Mouse (Mus musculus) embryonic facial prominence, embryonic 14.5 days (tissue): ENCODE data around the gene Brpf3. TPM values are rescaled to one million over a fixed set of nuclear protein-coding genes. Genes with fewer than 3 reads are reported as not detected.
"Not testable (repeated sequence)": the region's sequence is repeated elsewhere in the genome, so short reads cannot be mapped to it uniquely, and the experiment has no call there.

ENCODE experiments used
- ATAC-seq: fragments of 200-750 bp; cut with Nextera tagmentation; 2 replicates; pipeline ENCODE4 v1.8.0; 2017; ENCODE audit warnings: low read depth, moderate number of reproducible peaks, moderate TSS enrichment
- DNase-seq: peaks from one replicate; pipeline ENCODE4 v3.0.0-alpha.2; 2015; ENCODE audit warnings: low spot score
- H3K27ac ChIP-seq: fragments of 300-500 bp; sonication (generic); replicated peaks from 2 replicates; pipeline ENCODE4 v1.5.1; 2014; ENCODE audit warnings: low read depth, mild to moderate bottlenecking, low read length, moderate library complexity
- H3K27me3 ChIP-seq: fragments of 300-500 bp; sonication (generic); replicated peaks from 2 replicates; pipeline ENCODE4 v1.6.1; 2014; ENCODE audit warnings: low read length; ENCODE audit not compliant: control insufficient read depth, insufficient read depth
- H3K36me3 ChIP-seq: fragments of 300-500 bp; sonication (generic); 2 replicates; pipeline ENCODE4 v1.6.1; 2014; ENCODE audit warnings: low read length, mixed read lengths; ENCODE audit not compliant: control insufficient read depth, insufficient read depth
- H3K4me1 ChIP-seq: fragments of 300-500 bp; sonication (generic); 2 replicates; pipeline ENCODE4 v1.6.1; 2014; ENCODE audit warnings: antibody characterized with exemption, low read length; ENCODE audit not compliant: control insufficient read depth, insufficient read depth
- H3K4me2 ChIP-seq: fragments of 300-500 bp; sonication (generic); 2 replicates; pipeline ENCODE4 v1.6.1; 2014; ENCODE audit warnings: low read depth, mild to moderate bottlenecking, low read length, moderate library complexity, mixed read lengths
- H3K4me3 ChIP-seq: fragments of 300-500 bp; sonication (generic); 2 replicates; pipeline ENCODE4 v1.5.1; 2014; ENCODE audit warnings: low read depth, mild to moderate bottlenecking, low read length
- H3K9ac ChIP-seq: fragments of 300-500 bp; sonication (generic); 2 replicates; pipeline ENCODE4 v1.6.1; 2014; ENCODE audit warnings: low read depth, mild to moderate bottlenecking, low read length, moderate library complexity, mixed read lengths
- H3K9me3 ChIP-seq: fragments of 300-500 bp; sonication (generic); 2 replicates; pipeline ENCODE4 v1.6.1; 2016; ENCODE audit warnings: low read length; ENCODE audit not compliant: control insufficient read depth
- WGBS: fragments of 180-500 bp; shearing (Covaris S2); extraction: QIAGEN DNeasy Blood & Tissue Kit; methylation state at CpG from one replicate; pipeline ENCODE4 v1.1.7; 2014; 5-methylcytosine and 5-hydroxymethylcytosine counted together
- polyA plus RNA-seq: library from polyadenylated mRNA; unstranded; fragments of >200 nt; fragmentation: Nextera tagmentation; extraction: Ambion mirVana; gene quantifications from 2 replicates; pipeline ENCODE4 v1.2.1, GENCODE M21; 2014

Brpf3 gene
- polyA plus RNA-seq, 1 experiment from 2014 or later, result 10.2 TPM

DNA sequence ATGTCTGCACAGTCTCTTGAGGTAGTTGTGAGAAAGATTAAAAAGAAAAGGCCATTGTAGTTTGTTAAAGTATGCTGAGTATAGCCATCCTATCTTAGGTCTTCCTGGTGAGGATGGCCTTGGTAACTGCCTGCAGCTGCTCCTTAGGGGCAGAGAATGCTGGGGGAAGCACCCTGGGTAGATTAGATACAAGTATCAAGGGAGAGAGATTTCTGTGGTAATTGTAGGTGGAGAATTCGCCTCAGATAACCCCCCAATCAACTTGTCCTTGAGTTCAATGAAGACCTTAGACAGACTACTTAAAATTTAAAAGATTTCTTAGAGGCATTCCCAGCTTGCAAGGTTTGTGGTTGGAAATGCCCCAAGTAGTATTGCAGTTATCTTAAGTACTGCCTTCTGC, 2.4 kb downstream of the Brpf3 start:
- no peak overlapping the region for H3K9ac ChIP-seq
- WGBS, result 86% methylated on average over 1 of the region's 1 CpGs

DNA sequence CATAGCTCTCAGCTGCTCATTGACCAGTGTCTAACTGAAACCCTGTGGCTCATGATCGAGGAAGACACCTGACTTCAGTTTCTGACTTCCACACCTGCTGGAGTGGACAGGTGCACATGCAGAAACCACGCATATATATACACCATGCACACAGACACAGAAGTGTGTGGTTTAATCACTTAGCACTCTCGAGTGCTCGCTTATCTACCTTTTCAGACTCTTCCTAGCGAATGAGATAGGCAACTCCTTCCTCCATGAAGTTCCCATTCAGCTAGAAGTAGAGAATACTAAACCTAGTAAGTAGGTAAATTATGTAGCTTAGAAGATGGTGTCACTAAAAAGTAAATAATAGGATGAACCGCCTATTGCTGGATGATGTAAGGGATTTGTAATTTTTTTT, 4.1 kb downstream of the Brpf3 start:
- WGBS, result 92% methylated on average over 6 of the region's 6 CpGs
- DNase-seq, result no peak
- H3K27ac ChIP-seq, result no peak overlapping the region
- no peak for ATAC-seq
- peaks cover 53% of the 10 kb centered on the region for H3K36me3 ChIP-seq
- no peak overlapping the region for H3K4me3 ChIP-seq
- H3K4me1 ChIP-seq, result peaks cover 10% of the 10 kb centered on the region
- H3K9me3 ChIP-seq, result no peaks in the 10 kb centered on the region
- H3K9ac ChIP-seq, result no peak overlapping the region
- no peaks in the 10 kb centered on the region for H3K27me3 ChIP-seq
- H3K4me2 ChIP-seq, result no peak overlapping the region

More for the DNA sequence above, 2.4 kb downstream of the Brpf3 start:
- no peak overlapping the region for H3K4me2 ChIP-seq
- ATAC-seq, result no peak
- H3K27ac ChIP-seq, result no peak overlapping the region
- H3K27me3 ChIP-seq, result no peaks in the 10 kb centered on the region
- no peak for DNase-seq
- H3K9me3 ChIP-seq, result no peaks in the 10 kb centered on the region
- no peak overlapping the region for H3K4me3 ChIP-seq
- H3K4me1 ChIP-seq, result peaks cover 10% of the 10 kb centered on the region
- H3K36me3 ChIP-seq, result peaks cover 37% of the 10 kb centered on the region

DNA sequence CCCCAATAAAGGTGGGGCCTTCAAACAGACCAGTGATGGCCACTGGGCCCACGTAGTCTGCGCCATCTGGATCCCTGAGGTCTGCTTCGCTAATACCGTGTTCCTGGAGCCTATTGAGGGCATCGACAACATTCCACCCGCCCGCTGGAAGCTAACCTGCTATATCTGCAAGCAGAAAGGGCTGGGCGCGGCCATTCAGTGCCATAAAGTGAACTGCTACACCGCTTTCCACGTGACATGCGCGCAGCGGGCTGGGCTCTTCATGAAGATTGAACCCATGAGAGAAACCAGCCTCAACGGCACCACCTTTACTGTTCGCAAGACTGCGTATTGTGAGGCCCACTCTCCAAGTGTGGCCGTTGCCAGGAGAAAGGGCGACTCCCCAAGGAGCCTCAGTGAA, 5.9 kb downstream of the Brpf3 start:
- no peak overlapping the region for H3K4me2 ChIP-seq
- no peak overlapping the region for H3K9ac ChIP-seq
- peaks cover 10% of the 10 kb centered on the region for H3K4me1 ChIP-seq
- DNase-seq (no peak), ATAC-seq (no peak)
- 99% methylated on average over 19 of the region's 19 CpGs for WGBS
- H3K36me3 ChIP-seq, result peaks cover 70% of the 10 kb centered on the region
- H3K27ac ChIP-seq, result no peak overlapping the region
- H3K4me3 ChIP-seq, result no peak overlapping the region
- no peaks in the 10 kb centered on the region for H3K27me3 ChIP-seq
- H3K9me3 ChIP-seq, result no peaks in the 10 kb centered on the region

DNA sequence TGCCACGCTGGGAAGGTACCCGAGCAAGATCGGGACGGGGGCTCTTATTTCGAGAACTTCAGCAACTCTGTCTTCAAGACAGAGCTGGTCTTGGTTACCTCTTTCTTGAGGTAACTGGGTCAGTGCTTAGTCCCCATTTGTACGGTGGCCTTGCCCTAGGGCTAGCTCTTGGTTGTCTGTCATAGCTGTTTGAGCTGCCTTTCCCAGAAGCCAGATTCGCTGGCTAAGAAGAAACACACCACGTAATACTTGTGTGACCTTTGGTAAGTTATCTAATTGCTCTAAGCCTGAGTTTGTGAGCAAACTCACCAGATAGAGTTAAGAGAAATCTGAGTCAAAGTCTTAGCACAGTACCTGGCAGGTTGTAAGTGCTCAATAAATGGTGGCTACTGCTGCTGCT, 7.8 kb downstream of the Brpf3 start:
- Histone ChIP-seq H3K27me3 (no peaks in the 10 kb centered on the region), H3K9ac (no peak overlapping the region), H3K9me3 (no peaks in the 10 kb centered on the region), H3K4me3 (no peak overlapping the region), H3K36me3 (peaks cover 88% of the 10 kb centered on the region), H3K4me2 (no peak overlapping the region), H3K4me1 (no peaks in the 10 kb centered on the region), H3K27ac (no peak overlapping the region)
- ATAC-seq, result no peak
- DNase-seq, result no peak
- WGBS, result 93% methylated on average over 8 of the region's 8 CpGs

DNA sequence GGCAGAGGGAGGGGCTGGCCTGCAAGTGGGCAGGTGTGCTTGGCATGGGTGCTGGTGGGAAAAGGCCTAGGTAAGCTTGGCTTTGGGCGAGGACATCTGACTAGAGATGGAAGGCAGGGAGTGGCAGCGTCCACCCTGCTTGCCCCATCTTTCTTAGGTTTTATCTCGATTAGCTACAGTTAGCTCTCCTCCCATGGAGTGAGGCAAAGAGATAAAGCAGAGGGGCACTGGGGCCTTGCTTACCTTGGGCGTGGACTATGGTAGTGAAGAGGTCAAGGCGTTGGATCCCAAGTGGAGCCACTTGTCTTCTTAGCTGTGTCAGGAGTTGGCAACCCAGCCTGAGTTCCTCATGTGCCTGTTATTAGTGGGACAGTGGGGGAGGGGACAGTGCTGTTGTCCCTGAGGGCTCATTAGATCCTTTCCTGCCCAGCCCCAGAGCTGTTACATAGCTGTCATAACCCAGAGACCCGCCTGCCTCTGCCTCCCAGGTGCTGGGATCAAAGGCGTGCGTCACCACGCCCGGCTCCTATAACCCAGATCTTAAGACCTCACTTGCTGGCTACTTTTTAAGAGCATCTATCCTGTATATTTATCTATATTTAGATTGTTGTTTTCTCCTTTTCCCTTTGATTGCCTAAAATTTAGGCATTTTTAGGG, 8.4 kb downstream of the Brpf3 start:
- no peaks in the 10 kb centered on the region for H3K27me3 ChIP-seq
- H3K4me3 ChIP-seq, result no peak overlapping the region
- ATAC-seq, result no peak
- 99% methylated on average over 10 of the region's 10 CpGs for WGBS
- no peak overlapping the region for H3K4me2 ChIP-seq
- DNase-seq, result no peak
- H3K27ac ChIP-seq, result no peak overlapping the region
- H3K9ac ChIP-seq, result no peak overlapping the region
- H3K9me3 ChIP-seq, result no peaks in the 10 kb centered on the region
- H3K4me1 ChIP-seq, result no peaks in the 10 kb centered on the region
- peaks cover 94% of the 10 kb centered on the region for H3K36me3 ChIP-seq

DNA sequence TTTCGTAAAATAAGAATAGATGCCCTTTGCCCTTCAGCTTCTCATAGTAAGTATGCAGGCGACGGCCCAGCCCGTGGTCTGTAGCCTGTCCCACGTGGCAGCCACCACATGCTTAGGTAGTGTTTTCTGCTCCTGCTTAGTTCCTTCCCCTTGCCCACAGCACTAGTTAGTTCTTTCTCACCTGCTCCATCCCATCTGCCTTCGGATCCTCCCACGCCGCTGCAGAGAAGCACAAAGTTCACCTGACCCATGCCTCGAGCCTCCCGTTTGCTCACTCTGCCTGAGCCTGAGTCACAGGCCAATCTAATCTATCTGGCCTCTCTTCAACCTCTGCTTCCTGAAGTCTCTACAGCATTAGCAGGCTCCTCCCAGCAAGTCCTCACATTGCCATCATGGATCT, 11.5 kb downstream of the Brpf3 start:
- H3K36me3 ChIP-seq, result peaks cover 95% of the 10 kb centered on the region
- no peak overlapping the region for H3K27ac ChIP-seq
- DNase-seq, result no peak
- no peak for ATAC-seq
- H3K4me2 ChIP-seq, result no peak overlapping the region
- 94% methylated on average over 10 of the region's 10 CpGs for WGBS
- H3K27me3 ChIP-seq, result no peaks in the 10 kb centered on the region
- no peak overlapping the region for H3K4me3 ChIP-seq
- H3K4me1 ChIP-seq, result no peaks in the 10 kb centered on the region
- no peak overlapping the region for H3K9ac ChIP-seq
- H3K9me3 ChIP-seq, result no peaks in the 10 kb centered on the region

DNA sequence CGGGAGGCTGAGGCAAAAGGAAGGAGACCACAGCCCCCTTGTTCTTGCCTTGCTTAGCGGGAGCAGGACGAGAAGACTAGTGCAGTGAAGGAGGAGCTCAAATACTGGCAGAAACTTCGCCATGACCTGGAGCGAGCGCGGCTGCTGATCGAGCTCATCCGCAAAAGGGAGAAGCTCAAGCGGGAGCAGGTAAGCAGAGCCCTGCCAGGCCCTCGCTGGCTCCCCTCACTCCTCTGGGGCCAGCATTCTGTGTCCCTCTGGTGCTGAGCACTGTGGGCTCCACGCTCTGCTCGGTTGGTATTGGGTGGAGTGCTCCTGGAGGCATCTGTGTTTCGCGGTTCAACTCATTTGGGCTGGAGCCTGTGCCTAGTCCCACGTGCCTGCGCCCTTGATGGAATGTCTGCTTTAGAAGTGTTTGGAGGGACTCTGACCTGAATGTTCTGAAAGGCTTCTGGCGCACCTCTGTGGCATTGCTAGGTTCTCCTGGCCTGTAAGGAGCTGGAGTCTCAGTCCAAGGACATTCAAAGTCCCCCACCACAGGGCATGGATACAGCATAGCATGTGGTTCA, 13.7 kb downstream of the Brpf3 start:
- H3K4me2 ChIP-seq, result no peak overlapping the region
- no peaks in the 10 kb centered on the region for H3K27me3 ChIP-seq
- no peak overlapping the region for H3K9ac ChIP-seq
- H3K4me1 ChIP-seq, result no peaks in the 10 kb centered on the region
- H3K4me3 ChIP-seq, result no peak overlapping the region
- no peak overlapping the region for H3K27ac ChIP-seq
- 86% methylated on average over 16 of the region's 18 CpGs for WGBS
- no peaks in the 10 kb centered on the region for H3K9me3 ChIP-seq
- ATAC-seq (no peak), DNase-seq (no peak)
- H3K36me3 ChIP-seq, result peaks cover 95% of the 10 kb centered on the region

DNA sequence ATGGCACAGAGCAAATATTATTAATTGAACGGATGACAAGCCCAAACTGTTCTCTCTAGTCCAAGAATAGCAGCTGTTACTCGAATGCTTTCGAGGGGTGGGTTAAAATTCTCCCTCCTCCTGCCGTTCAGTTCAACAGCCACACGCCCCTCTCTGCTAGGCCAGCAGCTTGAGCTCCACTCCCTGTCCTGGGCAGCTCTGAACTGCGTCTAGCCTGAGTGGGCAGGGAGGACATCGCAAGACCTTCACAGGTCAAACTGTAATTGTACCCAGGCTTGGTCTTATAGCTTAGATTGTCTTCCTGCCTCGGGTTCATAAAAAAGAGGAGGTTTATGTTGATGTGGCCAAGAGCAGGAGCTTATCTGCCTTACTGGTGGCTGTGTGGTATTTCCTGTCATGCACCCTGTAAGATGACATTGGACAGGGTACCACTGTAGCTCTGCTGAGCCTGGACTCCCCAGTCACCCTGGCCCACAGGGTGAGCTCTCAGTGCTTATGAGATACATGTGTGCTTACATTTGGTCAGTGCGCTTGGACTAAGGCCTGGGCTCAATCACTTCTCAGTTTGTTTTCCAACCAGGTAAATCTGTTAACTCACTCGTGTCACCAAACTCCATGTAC, 14.6 kb downstream of the Brpf3 start:
- Histone ChIP-seq H3K9ac (no peak overlapping the region), H3K36me3 (peaks cover 94% of the 10 kb centered on the region), H3K4me1 (no peaks in the 10 kb centered on the region), H3K4me2 (no peak overlapping the region), H3K4me3 (no peak overlapping the region), H3K27me3 (no peaks in the 10 kb centered on the region), H3K9me3 (no peaks in the 10 kb centered on the region), H3K27ac (no peak overlapping the region)
- no peak for DNase-seq
- ATAC-seq, result no peak
- WGBS, result 76% methylated on average over 10 of the region's 10 CpGs

DNA sequence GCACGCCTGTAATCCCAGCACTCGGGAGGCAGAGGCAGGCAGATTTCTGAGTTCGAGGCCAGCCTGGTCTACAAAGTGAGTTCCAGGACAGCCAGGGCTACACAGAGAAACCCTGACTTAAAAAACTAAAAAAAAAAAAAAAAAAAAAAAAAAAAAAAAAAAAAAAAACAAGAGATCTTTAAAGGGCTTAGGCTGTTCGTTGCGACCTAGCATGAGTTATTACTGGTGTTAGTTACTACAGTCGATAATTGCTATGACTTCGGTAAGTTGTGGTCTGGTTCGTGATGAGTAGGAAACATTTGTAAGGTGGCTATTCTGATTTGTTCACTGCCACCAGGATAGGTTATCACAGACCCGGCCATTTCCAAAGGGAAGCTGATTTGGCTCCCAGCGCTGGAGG, 15.4 kb downstream of the Brpf3 start:
- not testable (repeated sequence) for H3K27ac ChIP-seq, H3K9me3 ChIP-seq, ATAC-seq, H3K9ac ChIP-seq, H3K4me1 ChIP-seq, DNase-seq, H3K27me3 ChIP-seq, H3K4me2 ChIP-seq, H3K4me3 ChIP-seq
- 94% methylated on average over 10 of the region's 10 CpGs for WGBS
- H3K36me3 ChIP-seq, result peaks cover 94% of the 10 kb centered on the region
